Mouse (Mus musculus): ENCODE data around the gene Crabp1. TPM values are rescaled to one million over a fixed set of nuclear protein-coding genes. Genes with fewer than 3 reads are reported as not detected.

The Crabp1 gene
- total RNA-seq, 2 experiments from 2014 or later: 1.4 to 2.9 TPM

- Histone ChIP-seq H3K4me3 (no peak overlapping the region), H3K27ac (no peak overlapping the region)
- no peak for TF ChIP-seq CTCF (IDR thresholded peaks at IDR 0.05)
- DNase-seq (ENCODE audit: extremely low spot score in 1 of 2, low spot score in 2 of 2): no peak
- intact Hi-C loops (cut with DNase I): no loop called here
Observed at GRCm38 (mm10) chr9:54743891-54744290, 20.7 kb upstream of the Crabp1 start.

DNA sequence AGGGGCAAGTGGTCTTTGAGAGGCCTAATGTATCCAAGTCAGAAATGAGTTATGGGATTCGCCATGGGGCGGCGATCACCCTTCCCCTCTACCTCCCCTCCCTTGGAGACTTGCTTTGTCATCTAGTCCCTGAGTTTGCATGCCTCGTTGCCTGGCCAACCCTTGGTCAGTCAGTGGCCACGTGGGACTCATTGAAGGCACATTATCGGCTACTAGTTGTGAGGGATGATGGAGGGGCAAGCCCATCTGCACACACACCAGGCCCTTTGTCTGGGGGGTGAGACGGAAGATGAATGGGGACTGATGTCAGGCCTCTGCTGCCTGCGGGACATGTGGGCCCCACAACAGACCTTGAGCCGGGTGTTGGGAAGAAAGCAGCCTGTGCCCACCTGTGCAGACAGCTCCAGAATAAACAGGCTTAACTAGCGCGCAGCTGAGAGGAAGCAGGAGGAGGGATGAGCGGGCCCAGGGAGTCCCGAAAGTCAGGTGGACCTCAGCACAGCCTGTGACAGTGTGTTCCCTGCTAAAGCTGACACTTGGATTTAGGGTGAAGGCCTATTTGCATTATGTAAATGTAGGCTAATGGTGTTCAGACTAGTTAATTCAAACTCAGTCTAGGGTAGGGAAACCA is 18.7 kb upstream of the Crabp1 start:
- no peak for TF ChIP-seq CTCF (IDR thresholded peaks at IDR 0.05)
- intact Hi-C loops (cut with DNase I): no loop called here
- H3K4me3 ChIP-seq: no peak overlapping the region
- DNase-seq (ENCODE audit: extremely low spot score in 1 of 2, low spot score in 2 of 2): no peak
- H3K27ac ChIP-seq: no peak overlapping the region

- Histone ChIP-seq H3K4me3 (no peak overlapping the region), H3K27ac (no peak overlapping the region)
- TF ChIP-seq CTCF (IDR thresholded peaks at IDR 0.05): no peak
- intact Hi-C loops (cut with DNase I): loop anchor here (5.0 kb wide), 1 partner anchor 62 kb away; no protein-coding TSS in a partner anchor
- DNase-seq (ENCODE audit: extremely low spot score in 1 of 2, low spot score in 2 of 2): no peak
Observed at GRCm38 (mm10) chr9:54750215-54750981, 14.2 kb upstream of the Crabp1 start.

GRCm38 (mm10) chr9:54751684-54752083 is 12.9 kb upstream of the Crabp1 start:
- intact Hi-C loops (cut with DNase I): loop anchor here (5.0 kb wide), 1 partner anchor 61 kb away; no protein-coding TSS in a partner anchor
- DNase-seq (ENCODE audit: extremely low spot score in 1 of 2, low spot score in 2 of 2): no peak
- Histone ChIP-seq H3K27ac (no peak overlapping the region), H3K4me3 (no peak overlapping the region)
- no peak for TF ChIP-seq CTCF (IDR thresholded peaks at IDR 0.05)

- TF ChIP-seq CTCF (IDR thresholded peaks at IDR 0.05): no peak
- H3K4me3 ChIP-seq: no peak overlapping the region
- intact Hi-C loops (cut with DNase I): loop anchor here (5.0 kb wide), 1 partner anchor 60 kb away; no protein-coding TSS in a partner anchor
- no peak overlapping the region for H3K27ac ChIP-seq
- no peak for DNase-seq (ENCODE audit: extremely low spot score in 1 of 2, low spot score in 2 of 2)
Observed at GRCm38 (mm10) chr9:54752201-54752943, 12.2 kb upstream of the Crabp1 start.

DNA sequence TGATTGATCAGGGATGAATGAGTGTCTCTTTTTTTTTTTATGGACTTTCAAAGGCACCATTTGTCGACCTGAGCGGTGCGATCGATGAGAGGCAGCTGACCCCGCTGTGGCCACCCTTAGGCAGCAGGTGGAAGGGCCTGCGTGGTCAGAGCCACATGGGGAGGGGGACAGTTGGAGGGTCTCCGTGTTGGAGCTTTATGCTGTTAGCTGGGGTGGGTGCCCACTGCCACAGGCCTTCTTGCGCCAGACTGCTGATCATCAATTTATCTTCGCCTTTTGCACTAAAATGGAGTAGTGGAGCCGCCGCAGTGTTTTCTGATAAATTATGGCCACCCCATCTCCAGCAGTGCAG is 11.6 kb upstream of the Crabp1 start:
- Histone ChIP-seq H3K27ac (no peak overlapping the region), H3K4me3 (no peak overlapping the region)
- TF ChIP-seq CTCF (IDR thresholded peaks at IDR 0.05): no peak
- intact Hi-C loops (cut with DNase I): loop anchor here (5.0 kb wide), 1 partner anchor 59 kb away; no protein-coding TSS in a partner anchor
- DNase-seq (ENCODE audit: extremely low spot score in 1 of 2, low spot score in 2 of 2): no peak

DNA sequence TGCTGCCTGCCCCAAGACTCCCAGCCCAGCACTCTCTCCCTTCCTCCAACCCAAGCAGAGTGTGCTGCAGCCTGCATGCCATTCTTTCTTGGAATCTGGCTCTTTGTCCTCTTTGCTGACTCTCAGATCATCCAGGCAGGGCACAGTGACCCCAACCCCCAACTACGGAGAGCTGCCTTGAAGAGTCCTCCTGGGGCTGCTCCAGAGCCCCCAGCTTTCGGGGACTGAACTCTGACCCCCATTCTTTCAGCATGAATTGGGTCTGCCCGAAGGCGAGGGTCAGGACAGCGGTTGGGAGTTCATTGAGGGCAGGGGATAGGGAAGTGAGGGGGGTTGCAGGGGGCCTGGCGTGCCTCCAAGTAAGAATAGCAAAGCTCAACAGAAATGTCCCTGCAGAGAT is 5.0 kb upstream of the Crabp1 start:
- intact Hi-C loops (cut with DNase I): no loop called here
- H3K4me3 ChIP-seq: no peak overlapping the region
- H3K27ac ChIP-seq: no peak overlapping the region
- no peak for DNase-seq (ENCODE audit: extremely low spot score in 1 of 2, low spot score in 2 of 2)
- TF ChIP-seq CTCF (IDR thresholded peaks at IDR 0.05): no peak

- DNase-seq (ENCODE audit: extremely low spot score in 1 of 2, low spot score in 2 of 2): no peak
- Histone ChIP-seq H3K27ac (no peak overlapping the region), H3K4me3 (no peak overlapping the region)
- no peak for TF ChIP-seq CTCF (IDR thresholded peaks at IDR 0.05)
- intact Hi-C loops (cut with DNase I): no loop called here
Observed at GRCm38 (mm10) chr9:54764091-54764490, 457 bp upstream of the Crabp1 start.

GRCm38 (mm10) chr9:54765336-54766085 is 963 bp downstream of the Crabp1 start:
- Histone ChIP-seq H3K27ac (no peak overlapping the region), H3K4me3 (no peak overlapping the region)
- no peak for DNase-seq (ENCODE audit: extremely low spot score in 1 of 2, low spot score in 2 of 2)
- no peak for TF ChIP-seq CTCF (IDR thresholded peaks at IDR 0.05)
- intact Hi-C loops (cut with DNase I): no loop called here

GRCm38 (mm10) chr9:54770140-54770780 is 5.7 kb downstream of the Crabp1 start:
- no peak for DNase-seq (ENCODE audit: extremely low spot score in 1 of 2, low spot score in 2 of 2)
- no peak for TF ChIP-seq CTCF (IDR thresholded peaks at IDR 0.05)
- Histone ChIP-seq H3K4me3 (no peak overlapping the region), H3K27ac (no peak overlapping the region)
- intact Hi-C loops (cut with DNase I): no loop called here

- Histone ChIP-seq H3K4me3 (no peak overlapping the region), H3K27ac (no peak overlapping the region)
- TF ChIP-seq CTCF (IDR thresholded peaks at IDR 0.05): no peak
- no peak for DNase-seq (ENCODE audit: extremely low spot score in 1 of 2, low spot score in 2 of 2)
- intact Hi-C loops (cut with DNase I): no loop called here
Observed at GRCm38 (mm10) chr9:54776451-54776982, 12.0 kb downstream of the Crabp1 start.
